Mouse (Mus musculus): Measurements from ENCODE around the gene Fam84b. TPM values are rescaled to one million over a fixed set of nuclear protein-coding genes. Genes with fewer than 3 reads are reported as not detected.

The Fam84b gene
- total RNA-seq, 2 experiments from 2014 or later = 2.1 to 2.8 TPM

- no peak for DNase-seq
Measured at GRCm38 (mm10) chr15:60833476-60834218, 19.9 kb downstream of the Fam84b start.

GRCm38 (mm10) chr15:60832586-60832985 lies 21.0 kb downstream of the Fam84b start:
- DNase-seq = no peak

DNA sequence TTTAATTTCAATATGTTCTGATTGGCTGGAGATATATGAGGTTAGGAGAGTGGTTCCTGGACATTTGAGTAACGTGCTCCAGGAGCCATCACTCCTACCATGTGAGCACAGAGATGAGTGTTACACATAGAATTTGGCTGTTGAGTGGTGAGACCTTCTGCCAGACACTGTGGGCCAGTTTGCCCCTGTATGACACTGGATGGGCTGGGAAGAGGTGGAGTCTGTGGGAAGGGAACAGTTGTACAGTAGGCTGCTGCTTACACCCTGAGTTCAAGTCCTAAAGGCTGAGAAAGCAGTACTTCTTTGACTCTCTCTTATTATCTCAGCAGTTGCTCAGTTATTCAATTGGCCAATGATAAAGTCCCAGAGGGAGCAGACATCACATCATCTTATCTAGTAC lies 27.4 kb downstream of the Fam84b start:
- no peak for DNase-seq

- DNase-seq = peak; percentile 86
Measured at GRCm38 (mm10) chr15:60824751-60825227, 28.8 kb downstream of the Fam84b start.

GRCm38 (mm10) chr15:60823870-60824709 lies 29.5 kb downstream of the Fam84b start:
- peak; percentile 20 for DNase-seq

GRCm38 (mm10) chr15:60823620-60823869 lies 30.0 kb downstream of the Fam84b start:
- DNase-seq = no peak

- DNase-seq = peak; percentile 60
Measured at GRCm38 (mm10) chr15:60822803-60823619, 30.6 kb downstream of the Fam84b start.

DNA sequence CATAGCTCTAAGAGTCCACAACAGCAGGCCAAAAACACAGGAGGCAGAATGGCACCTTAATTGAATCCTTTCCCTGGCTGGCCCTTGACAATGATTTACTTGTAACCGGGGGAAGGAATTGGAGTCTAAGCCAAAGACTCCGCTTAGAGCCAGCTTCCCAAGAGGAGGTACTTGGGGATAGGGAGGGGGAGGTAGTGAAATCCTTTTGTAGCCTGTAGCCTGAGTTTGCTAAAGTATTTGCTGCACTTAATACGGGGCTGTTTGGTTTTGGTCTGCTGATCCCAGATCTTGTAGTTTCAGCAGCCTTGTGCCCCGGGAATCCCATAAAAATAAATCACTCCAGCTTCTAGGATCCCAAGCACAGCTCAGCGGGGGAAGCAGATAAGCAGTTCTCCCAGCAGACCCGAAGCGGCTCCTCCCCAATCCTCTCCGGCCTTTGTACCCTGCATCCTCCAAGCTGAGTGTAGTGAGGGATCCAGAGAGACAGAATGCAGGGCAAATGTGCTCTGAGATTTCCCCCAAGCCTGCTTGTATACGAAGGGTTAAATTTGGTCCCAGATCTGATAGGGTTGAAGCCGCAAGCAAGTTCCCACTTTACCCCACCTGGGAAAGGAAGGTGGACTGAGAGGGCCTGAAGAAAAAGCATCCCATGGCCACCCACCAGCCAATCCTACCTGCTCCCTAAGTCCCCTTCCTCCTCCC lies 31.3 kb downstream of the Fam84b start:
- no peak for DNase-seq

GRCm38 (mm10) chr15:60818500-60818899 lies 35.1 kb downstream of the Fam84b start:
- no peak for DNase-seq

GRCm38 (mm10) chr15:60816478-60816877 lies 37.1 kb downstream of the Fam84b start:
- DNase-seq = no peak

DNA sequence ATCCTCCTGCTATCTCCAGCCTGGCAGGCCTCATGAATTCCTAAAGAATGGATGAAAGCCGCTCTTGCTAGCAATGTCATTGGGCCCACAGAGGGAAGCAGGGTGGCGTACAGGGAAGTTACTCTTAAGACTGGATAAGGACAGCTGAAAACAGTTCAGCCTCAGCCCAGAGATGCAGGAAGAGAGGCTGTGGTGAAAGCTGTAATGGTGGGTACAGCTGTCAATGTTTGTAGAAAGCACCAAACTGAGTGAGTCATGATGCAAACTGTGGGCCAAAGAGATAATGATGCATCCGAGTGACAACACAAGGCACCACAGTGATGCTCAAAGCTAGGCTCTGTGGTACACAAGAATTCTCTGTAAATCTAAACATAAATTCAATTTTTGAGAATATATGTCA lies 39.0 kb downstream of the Fam84b start:
- DNase-seq = no peak

DNA sequence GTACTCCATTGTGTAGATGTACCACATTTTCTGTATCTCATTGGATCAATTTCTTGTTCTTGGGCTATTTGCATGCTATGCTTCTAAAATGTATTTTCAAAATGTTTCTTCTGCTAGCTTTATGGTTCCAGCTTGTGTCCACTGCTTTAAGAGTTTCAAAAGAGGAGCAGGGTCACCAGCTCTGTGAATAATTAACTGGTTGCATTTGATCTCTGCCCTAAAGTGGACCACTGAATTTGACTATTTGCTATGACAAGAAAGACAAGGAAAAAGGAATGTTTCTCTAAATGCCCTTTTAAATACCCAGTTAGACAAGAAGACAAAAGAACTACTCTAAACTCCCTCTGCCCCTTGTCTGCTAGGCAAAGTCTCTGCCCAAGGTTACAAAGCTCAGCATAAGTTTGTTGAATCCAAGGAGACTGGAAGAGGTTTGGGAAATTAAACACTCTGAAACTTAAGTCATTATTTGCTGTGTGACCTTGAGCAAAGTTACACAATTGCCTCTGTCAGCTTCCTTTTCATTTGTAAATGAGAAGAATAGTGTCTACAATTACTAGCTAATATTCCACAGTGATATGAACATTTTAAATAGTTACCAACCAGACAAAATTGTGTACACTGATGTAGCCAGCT lies 60.4 kb downstream of the Fam84b start:
- DNase-seq = no peak

GRCm38 (mm10) chr15:60789084-60789483 lies 64.5 kb downstream of the Fam84b start:
- no peak for DNase-seq

GRCm38 (mm10) chr15:60783761-60784160 lies 69.8 kb downstream of the Fam84b start:
- no peak for DNase-seq

DNA sequence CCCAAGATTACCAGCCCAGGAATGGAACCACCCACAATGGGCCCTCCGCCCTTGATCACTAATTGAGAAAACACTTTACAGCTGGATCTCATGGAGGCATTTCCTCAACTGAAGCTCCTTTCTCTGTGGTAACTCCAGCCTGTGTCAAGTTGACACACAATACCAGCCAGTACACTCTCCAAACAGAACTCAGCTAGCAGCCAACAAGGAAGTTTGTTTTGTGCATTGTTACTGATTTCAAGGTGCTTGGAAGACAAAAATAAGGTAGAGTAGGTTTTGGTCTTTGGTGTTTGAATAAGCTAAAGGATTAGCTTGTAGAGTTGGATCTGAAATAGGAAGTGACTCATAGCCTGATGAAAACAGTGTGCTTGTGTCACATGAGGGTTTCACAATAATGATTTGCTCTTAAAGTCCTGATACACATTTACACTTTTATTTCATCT lies 74.0 kb downstream of the Fam84b start:
- DNase-seq = no peak

- DNase-seq = no peak
Measured at GRCm38 (mm10) chr15:60779063-60779462, 74.5 kb downstream of the Fam84b start.

Other genes with a start within 250 kb of the Fam84b start
- gene A1bg, start 69.2 kb upstream of the Fam84b start, total RNA-seq (2021) = not detected